Mouse (Mus musculus) midbrain, embryonic 11.5 days (tissue): ENCODE results near the gene Cd248. TPM values are rescaled to one million over a fixed set of nuclear protein-coding genes. Genes with fewer than 3 reads are reported as not detected.

ENCODE experiments used
- polyA plus RNA-seq: library from polyadenylated mRNA; unstranded; fragments of >200 nt; fragmentation: Nextera tagmentation; extraction: Ambion mirVana; gene quantifications from 2 replicates; pipeline ENCODE4 v1.2.1, GENCODE M21; 2014

Cd248 gene
- polyA plus RNA-seq, 1 experiment from 2014 or later: 32.2 TPM

Other genes starting within 250 kb of the Cd248 start
- 34.1 and 35.6 TPM in 2 replicates for gene Ccs, start 228.7 kb upstream of the Cd248 start, polyA plus RNA-seq
- gene Ccdc87, start 228.7 kb upstream of the Cd248 start, polyA plus RNA-seq: 0.07 and 0.11 TPM in 2 replicates
- 34.1 and 34.9 TPM in 2 replicates for gene Ctsf, start 212.9 kb upstream of the Cd248 start, polyA plus RNA-seq
- 0.86 and 1.2 TPM in 2 replicates for gene Actn3, start 190.2 kb upstream of the Cd248 start, polyA plus RNA-seq
- gene Zdhhc24, start 189.4 kb upstream of the Cd248 start, polyA plus RNA-seq: 12.4 and 13.3 TPM in 2 replicates
- 6.5 and 7.8 TPM in 2 replicates for gene Bbs1, start 161.4 kb upstream of the Cd248 start, polyA plus RNA-seq
- 153 and 159 TPM in 2 replicates for gene Dpp3, start 139.8 kb upstream of the Cd248 start, polyA plus RNA-seq
- 1.3 and 1.5 TPM in 2 replicates for gene Peli3, start 125.0 kb upstream of the Cd248 start, polyA plus RNA-seq
- gene Mrpl11, start 105.9 kb upstream of the Cd248 start, polyA plus RNA-seq: 157 and 158 TPM in 2 replicates
- gene Npas4, start 77.8 kb upstream of the Cd248 start, polyA plus RNA-seq: 0.04 TPM in 1 of 2 replicates, not detected in the other
- 4.2 TPM in 2 replicates for gene Slc29a2, start 44.2 kb upstream of the Cd248 start, polyA plus RNA-seq
- 40.1 and 41.7 TPM in 2 replicates for gene B4gat1, start 29.3 kb upstream of the Cd248 start, polyA plus RNA-seq
- gene AC124502.3, start 29.2 kb upstream of the Cd248 start, polyA plus RNA-seq: 1.6 TPM in 2 replicates
- 66.1 and 68.4 TPM in 2 replicates for gene Brms1, start 26.7 kb upstream of the Cd248 start, polyA plus RNA-seq
- gene Rin1, start 17.6 kb upstream of the Cd248 start, polyA plus RNA-seq: 0.63 and 1.4 TPM in 2 replicates
- 1.3 TPM in 2 replicates for gene Tmem151a, start 17.5 kb downstream of the Cd248 start, polyA plus RNA-seq
- gene Yif1a, start 20.5 kb downstream of the Cd248 start, polyA plus RNA-seq: 70.4 and 80.6 TPM in 2 replicates
- 106 and 115 TPM in 2 replicates for gene Cnih2, start 30.4 kb downstream of the Cd248 start, polyA plus RNA-seq
- gene Rab1b, start 39.0 kb downstream of the Cd248 start, polyA plus RNA-seq: 214 and 231 TPM in 2 replicates
- gene Klc2, start 50.5 kb downstream of the Cd248 start, polyA plus RNA-seq: 24.4 and 25.0 TPM in 2 replicates
- 24.8 and 26.1 TPM in 2 replicates for gene Pacs1, start 205.0 kb downstream of the Cd248 start, polyA plus RNA-seq
- 377 and 399 TPM in 2 replicates for gene Sf3b2, start 227.4 kb downstream of the Cd248 start, polyA plus RNA-seq
- gene Gal3st3, start 230.3 kb downstream of the Cd248 start, polyA plus RNA-seq: 15.6 TPM in 2 replicates